Mouse (Mus musculus) testis, postnatal 10 days (tissue): ENCODE results near the gene Optc.

Source experiments
- DNase-seq: peaks from one replicate; pipeline ENCODE4 v3.0.0; 2021; ENCODE audit warnings: low spot score

Gene Optc

DNA sequence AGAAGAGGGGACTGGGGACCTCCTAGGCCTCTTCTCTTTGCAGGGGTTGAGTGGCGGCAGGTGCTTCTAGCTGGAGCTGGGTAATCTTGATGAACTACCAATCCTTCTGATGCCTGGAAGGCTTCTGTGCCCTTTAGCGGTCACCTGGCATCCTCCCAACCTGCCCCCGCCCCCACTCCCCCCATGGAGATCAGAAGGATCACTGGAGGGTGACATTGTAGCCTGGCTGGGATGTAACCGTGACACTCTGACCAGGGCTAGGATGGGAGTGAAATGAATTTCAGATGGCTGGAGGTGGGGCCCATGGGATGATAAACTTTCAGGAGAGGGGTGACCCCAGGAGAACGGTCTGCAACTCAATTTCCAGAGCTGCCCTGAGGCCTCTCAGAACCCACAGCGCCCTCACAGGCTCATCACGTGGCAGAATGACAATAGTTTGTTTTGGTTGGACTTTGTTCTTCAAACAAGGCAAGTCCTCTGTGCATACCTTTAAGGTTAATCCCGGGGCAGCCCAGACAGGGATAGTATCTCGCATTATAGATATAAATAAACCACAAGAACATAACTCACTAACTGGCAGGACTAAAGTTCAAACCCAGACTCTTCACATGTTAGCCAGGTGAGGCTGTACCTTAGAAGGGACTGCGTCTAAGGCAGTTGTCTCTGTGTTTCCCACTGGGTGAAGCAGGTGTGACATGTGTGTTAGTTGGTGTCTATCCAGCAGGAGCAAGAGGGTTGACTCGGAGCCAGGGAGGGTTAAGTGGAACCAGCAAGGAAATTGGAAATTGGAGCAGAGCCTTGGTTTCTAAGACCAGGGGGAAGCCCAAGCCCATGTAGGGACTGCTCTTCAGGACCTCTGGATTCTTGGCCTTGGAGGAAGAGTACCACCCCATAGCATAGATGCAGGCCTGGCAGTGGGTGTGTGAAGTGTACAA lies 25.2 kb downstream of the Optc start:
- DNase-seq: no peak

DNA sequence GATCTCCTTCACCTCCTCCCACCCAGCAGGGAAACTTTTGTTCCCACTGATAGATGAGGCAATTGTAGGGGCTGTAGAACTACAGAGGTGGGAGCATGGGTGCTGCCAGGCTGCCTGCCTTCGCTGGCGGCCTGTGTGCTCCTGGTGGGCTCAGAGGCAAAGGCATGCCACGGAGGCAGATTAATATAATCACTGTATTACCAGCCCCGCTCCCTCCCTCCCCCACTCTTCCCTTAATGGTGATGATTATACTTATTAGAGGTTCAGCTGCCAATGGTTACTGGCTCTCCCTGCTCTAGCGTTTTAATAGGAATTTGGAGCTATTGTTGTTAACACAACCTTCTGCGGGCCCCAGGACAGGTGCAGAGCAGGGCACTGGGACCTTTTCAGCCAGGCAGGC lies 26.0 kb downstream of the Optc start:
- DNase-seq: no peak

DNA sequence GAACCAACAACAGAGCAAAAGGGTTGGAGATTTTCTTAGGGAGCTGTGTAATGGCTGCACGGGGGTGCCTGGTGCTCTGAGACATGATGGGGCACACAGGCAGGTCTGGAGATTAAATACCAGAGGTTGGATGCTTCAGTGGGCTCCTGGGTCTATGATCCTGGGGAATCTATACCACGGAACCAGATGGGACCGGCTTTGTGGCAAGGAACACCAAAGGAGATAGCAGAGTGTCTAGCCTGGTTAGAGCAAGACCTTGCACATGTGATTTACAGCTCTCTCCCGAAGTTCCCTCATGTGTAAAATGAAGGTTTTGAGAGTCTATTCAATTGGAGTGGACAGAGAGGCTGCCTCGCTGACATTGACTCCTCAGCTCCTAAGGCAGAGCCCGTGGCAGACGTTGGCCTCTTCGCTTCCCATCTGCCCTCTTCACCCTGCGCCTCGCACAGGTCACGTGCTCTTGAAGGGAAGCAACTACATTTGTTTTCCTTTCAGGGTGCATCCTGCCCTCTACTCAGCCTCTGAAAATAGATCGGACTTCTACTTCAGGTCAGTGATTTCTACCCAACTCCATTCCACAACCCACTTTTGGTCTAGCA lies 28.9 kb downstream of the Optc start:
- no peak for DNase-seq

DNA sequence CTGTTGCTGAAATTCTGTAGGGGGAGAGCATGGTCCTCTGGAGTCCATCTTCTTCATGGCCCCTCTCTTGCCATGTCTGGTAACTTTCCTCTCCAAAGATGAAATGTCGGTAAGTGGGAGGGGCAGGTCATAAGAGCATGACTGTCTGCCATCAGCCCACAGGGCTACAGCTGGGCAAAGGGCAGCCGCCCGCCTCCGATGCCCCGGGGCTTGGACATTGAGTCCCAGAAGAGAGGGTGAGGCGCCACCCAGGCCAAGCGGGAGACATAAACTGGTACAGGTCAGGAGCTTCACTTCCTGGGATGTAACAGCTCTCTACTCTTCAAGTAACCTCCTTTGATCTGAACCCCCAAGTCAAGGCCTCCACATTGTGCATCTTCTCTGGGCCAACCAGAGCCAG lies 30.9 kb downstream of the Optc start:
- DNase-seq: no peak

DNA sequence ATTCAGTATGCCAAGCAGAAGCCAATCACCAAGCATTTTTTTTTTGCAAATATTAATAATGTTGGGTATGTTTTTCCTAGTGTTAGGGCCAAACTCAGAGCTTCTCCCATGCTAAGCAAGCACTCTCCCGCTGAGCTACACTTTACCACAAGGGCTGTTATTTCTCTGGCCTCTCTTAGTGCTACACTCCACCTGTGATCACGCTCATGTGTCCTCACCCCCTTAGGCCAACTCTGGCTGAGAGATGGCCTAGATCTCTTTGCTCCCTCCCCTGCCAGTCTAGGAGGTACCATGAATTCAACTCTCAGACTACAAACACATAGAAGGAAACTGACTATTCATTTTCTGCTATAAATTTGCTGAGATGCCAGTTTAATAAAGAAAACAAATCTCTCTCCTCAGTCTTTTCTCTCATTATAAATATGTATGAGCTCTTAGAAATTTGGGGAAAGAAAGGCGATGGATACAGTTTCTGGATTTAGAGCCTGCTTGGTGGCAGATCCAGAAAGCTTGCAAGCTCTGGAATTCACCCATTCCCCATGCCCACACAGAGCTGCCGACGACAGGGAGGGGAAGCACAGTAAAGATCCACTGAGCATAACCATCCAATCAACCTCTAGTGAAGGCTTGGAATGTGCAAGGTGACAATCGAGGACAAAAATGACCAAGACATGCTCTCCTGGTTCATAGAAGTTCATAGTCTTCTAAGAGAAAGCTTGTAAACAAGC lies 34.5 kb downstream of the Optc start:
- DNase-seq: no peak

DNA sequence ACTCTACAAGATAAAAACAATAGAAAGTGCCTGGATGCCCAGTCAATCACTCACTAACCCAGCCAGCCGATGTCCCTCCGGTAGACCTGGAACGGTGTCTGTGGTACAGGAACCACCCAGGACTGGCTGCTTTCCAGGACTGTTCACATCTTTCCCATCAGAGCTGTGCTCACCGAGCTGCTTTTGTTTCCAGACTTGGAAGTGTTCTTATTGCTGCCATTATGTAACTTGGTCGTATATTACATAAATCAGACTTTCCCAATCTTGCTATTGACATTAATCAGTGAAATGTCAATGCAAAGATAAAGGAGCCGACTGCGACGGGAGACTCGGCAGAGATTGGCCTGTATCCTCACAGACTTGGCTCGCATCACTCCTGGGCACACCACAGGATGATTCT lies 36.6 kb downstream of the Optc start:
- DNase-seq: no peak

DNA sequence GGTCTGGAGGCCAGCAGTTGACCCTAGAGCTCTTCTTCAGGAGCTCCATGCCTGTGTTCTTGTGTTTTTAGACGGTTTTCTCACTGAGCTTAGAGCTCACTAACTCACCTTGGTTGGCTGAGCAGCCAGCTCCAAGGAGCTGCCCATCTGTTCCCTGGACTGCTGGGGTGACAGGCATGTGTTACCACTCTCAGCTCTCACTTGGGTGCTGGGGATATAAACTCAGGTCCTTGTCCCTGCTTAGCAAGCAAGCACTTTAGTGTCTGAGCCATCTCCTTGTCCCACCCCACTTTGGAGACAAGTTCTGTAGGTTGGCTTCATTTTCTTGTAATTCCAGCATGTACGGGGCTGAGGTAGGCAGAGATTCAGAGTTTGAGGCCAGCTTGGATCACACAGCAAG lies 38.6 kb downstream of the Optc start:
- no peak for DNase-seq

DNA sequence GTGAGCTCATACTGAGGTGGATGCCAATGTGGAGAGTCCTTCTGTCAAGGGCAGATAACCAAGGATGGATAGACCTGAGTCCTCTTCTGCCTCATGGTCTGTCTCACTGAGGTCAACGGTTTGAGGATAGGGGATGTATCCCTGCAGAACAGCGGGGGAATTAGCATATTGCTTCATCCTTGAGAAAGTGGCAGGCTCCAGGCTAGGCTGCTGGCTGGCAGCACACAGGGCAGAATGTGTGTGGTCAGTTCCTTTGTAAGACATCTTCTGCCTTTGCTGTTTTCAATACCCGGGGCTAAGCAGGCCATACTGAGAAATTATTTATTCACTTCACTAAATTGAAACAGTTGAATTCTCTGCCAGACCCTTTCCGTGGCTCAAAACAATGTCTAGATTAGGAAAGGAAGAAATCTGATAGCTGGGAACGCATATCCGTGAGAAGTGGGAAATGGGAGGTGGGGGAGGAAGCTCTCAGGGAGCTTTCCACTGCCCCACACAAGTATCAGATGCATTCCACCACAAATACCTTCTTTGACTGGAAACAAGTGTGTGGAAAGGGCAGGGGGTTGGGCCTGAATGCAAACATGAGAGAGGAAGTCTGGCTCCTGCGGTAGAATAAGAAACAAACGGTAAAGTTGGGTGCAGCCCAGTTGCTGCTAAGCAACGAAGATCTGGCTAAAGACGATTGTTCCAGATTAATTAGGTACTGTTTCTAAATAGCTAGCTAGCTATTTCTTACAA lies 44.4 kb downstream of the Optc start:
- no peak for DNase-seq

DNA sequence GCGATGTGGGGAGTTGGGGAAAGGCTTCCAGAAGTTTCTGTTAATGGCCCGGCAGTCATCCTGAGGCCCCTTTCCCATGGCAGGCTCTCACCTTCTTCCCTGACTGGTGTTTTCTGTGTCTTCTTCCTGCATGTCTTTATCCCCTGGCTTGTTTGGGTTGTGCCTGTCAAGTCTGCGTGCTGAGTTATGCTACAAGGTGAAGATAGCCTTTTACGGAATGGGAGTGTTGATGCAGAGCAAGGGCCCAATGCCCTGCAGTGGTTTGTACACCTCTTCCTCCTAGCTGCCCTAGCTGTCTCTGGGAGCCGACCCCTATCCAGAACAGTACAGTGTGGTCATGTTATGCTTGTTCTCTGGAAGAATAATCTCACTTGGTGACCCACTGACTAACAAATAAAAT lies 46.8 kb downstream of the Optc start:
- DNase-seq: no peak

DNA sequence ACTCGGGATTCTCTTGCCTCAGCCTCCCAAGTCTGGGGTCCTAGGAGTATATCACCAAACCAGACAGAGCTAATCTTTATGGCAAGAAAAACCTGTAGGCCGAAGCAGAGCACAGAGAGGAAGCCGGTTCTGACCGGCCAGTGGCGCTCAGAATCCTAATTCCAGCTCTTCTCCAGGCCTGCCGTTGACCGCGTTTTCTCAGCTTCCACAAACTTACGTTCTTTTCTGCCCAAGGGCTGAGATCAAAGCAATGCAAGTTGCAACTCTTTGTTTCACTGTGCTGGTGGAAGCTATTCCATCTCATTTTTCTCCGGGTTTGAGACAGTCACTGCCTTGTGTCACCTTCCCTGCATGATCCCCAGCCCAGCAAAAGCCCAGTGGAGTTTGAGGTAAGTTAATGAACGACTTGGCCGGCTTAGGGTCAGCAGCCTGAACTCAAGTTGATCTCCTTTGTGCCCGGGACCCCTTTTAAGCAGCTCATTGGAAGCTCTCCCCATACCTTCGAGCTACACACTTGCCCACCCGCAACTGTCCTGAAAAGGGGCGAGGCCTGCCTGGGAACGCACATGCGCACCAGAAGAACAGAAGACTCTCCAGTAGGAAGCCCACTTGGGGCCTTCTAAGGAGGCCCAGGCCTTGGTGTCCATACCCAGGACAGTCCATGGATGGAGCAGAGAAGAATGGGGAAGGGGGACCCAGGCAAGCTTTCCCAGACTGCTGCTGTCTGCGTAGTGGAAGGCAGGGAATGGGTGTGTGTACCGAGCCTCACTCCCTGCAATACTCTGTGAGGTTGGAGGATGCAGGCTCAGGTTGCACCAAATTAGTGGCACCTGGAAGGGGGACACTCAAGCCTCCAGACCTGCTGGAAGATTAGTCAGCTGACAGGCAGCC lies 47.7 kb downstream of the Optc start:
- DNase-seq: no peak

DNA sequence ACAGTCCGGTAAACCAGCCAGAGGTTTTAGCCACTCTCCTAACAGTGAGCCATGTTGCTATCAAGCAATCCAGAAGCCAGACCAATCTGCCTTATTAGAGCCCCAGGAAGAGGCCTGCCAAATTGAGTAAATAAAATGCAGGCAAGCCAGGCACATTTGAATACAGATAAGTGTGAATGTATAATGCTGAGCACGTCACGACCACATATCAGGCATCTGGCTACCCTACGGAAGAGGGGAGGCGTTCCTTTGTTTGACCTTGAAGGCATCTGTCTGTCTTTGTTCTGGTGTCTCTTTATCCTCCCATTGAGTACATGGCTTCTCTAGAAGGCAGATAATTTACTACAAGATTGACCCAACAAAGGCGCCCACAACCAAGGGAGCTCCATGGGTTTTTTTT lies 48.5 kb downstream of the Optc start:
- DNase-seq: no peak

DNA sequence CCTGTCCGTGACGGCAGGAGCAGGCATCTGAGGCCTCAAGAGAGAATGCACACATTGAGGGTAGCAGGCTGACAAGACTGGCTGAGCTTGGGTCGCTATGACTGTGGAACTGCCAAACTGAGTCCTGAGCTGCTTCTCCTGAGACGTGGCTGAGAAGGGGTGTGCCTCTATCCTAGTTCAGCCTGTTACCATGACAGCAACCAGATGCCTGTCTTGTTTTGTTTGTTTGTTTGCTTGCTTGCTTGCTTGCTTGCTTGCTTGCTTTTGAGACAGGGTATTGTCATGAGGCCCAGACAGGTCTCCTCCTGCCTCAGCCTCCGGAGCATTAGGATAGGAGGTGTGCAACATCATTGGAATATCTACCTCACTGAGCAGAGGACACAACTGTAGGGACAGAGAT lies 50.0 kb downstream of the Optc start:
- no peak for DNase-seq

DNA sequence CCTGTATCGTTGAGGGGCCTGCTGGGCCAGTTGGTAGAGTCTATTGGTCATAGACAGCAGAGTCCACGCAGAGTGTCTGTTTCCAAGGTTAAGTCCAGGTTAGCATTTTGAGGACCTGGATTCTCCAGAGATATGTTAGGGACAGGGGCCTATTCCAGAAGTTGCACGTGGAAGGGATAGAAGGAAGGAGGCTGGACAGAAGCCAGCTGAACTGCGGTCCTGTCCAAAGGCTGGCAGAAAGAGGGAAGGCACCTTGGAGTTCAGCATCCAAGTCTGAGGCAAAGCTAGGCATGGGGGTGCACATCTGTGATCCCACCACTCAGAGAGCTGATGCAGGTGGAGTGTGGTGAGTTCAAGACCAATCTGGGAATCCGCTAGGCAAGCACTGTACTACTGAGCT lies 50.6 kb downstream of the Optc start:
- DNase-seq: no peak

DNA sequence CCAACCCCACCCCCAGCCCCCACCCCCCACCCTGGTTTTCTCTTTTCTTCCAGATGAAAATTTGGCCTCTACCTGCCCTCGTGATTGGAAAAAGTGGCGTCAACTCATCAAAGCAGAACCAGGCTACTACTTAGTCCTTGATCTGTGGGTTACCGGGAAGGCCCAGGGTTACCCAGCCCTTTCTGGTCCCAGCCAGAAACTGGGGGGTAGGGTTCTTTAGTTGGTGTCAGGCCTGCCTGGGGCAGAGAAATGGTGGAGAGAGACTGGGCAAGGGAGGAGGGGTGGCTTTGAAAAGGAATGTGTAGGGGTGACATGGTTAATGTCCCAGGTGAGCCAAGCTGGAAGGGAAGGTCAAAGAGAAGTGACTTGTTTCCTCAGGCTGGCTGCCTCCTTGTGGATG lies 51.1 kb downstream of the Optc start:
- no peak for DNase-seq

DNA sequence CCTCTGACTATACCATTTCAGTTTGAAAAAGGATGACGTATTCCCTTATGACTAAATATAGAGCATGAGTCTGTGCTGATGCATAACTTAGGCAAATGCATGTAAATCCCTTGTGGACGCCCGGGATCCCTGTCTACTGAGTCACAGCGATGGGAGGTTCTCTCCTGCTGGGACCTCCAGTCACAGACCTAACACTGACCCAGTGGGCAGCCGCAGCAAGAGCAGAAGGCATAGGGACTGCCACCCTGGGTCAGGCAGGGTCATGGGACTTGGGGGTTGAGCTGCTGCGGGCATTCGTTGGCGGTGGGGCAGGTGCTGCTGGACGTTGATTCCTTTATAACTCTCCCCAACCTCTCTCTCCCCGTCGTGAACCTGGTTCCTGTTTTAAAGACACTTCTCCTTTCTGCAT lies 51.7 kb downstream of the Optc start:
- DNase-seq: no peak

DNA sequence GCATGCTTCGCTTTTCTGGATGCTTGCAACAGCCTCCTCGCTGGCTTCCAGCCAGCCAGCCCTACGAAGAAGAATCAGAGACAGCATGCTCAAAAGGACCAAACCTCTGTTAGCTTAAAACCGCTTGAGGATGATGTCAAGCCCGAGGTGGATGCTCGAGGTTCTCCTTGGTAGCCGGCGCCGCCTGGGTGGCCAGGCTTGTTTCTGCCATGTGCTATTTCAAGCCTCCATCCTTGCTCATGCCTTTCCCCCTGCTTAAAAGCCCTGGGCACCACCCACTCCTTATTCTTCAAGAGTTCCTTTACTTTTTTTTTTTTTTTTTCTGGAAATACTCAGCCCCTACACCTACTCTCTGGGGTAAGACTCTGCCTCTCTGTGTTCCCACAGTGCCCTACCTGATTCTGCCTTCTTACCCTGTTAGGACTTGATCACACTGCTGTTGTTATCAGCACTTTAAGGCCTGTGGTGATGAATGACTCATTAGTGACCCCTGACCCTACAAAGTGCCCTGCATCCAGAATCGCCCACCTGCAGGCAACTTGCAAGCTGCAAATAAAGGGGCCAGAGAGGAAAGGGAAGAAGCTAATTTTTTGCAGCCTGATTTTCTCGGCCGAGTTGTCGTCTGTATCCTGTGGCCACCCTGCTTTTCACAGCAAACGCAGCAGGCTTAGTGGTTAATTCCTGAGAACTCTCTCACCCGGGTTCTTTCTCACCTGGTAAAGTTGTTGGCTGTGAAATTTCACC lies 52.4 kb downstream of the Optc start:
- no peak for DNase-seq

DNA sequence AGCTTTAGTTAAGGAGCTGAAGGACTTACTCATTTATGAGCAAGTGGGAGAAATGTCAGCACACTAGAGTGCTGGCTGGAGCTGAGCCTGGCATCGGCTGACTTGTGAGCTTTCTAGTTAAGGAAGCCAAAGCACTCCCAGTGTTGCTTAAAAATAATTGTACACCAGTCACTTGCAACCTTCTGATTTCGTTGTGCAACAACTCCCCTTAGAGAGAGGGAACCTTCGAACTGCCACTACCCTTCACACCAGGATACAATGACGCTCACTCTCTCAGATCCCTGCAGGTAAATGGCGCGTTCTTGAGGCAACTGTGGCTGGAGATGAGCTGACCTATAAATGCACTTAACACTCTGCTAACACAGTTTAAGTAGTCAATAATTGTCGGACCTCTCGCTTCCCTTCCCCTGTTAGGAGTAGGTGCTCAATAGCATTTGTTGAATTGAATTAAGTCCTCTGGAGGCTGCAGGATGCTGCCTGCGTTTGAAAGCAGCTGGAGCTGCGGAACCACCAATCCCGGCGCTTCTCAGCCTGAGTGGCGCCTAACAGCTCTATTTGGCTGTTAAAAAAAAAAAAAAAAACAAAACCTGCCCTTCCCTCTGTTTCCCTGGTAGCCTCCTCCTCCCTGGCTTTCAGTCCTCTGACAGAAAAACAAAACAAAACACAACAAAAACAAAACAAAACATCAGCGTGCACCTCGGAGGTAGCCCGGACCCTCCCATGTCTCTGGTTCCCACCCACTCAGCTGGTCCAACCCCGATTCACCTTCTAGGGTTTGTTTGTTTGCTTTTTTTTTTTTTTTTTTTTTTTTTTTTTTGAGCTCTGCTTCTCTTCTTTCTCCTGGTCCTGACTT lies 53.2 kb downstream of the Optc start:
- DNase-seq: no peak
